Mouse (Mus musculus) spleen, adult 2 months (tissue): ENCODE measurements around the gene Pbp2. TPM values are rescaled to one million over a fixed set of nuclear protein-coding genes. Genes with fewer than 3 reads are reported as not detected.

Source experiments
- DNase-seq, 2 experiments: peaks; one replicate each; pipeline versions ENCODE4 v3.0.0 to v3.0.0-alpha.2; 2012 to 2021; ENCODE audit warnings: low spot score in 2 of 2, low read depth in 1 of 2
- H3K27ac ChIP-seq: fragments of 200-500 bp; 2 replicates; pipeline ENCODE4 v1.5.1; 2012; ENCODE audit warnings: low read length, inconsistent platforms; ENCODE audit not compliant: insufficient read depth
- H3K27me3 ChIP-seq: fragments of 200-500 bp; 2 replicates; pipeline ENCODE4 v1.6.1; 2012; ENCODE audit warnings: mild to moderate bottlenecking, moderate library complexity, low read length, inconsistent platforms; ENCODE audit not compliant: control insufficient read depth, insufficient read depth
- H3K36me3 ChIP-seq: fragments of 200-500 bp; 2 replicates; pipeline ENCODE4 v1.6.1; 2012; ENCODE audit warnings: mild to moderate bottlenecking, low read length, inconsistent platforms; ENCODE audit not compliant: control insufficient read depth, insufficient read depth
- H3K4me1 ChIP-seq: fragments of 200-500 bp; 2 replicates; pipeline ENCODE4 v1.6.1; 2011; ENCODE audit warnings: inconsistent platforms; ENCODE audit not compliant: control insufficient read depth, insufficient read depth, insufficient read length
- H3K4me3 ChIP-seq: fragments of 200-500 bp; 2 replicates; pipeline ENCODE4 v1.5.1; 2011; ENCODE audit warnings: mild to moderate bottlenecking, inconsistent platforms; ENCODE audit not compliant: insufficient read depth, insufficient read length; ENCODE audit errors: extremely low read depth
- CTCF ChIP-seq: fragments of 200-500 bp; IDR thresholded peaks from 2 replicates; pipeline ENCODE4 v1.5.1; 2011; ENCODE audit warnings: mild to moderate bottlenecking, inconsistent platforms; ENCODE audit not compliant: insufficient read depth, insufficient read length, insufficient replicate concordance; ENCODE audit errors: extremely low read depth
- POLR2A ChIP-seq: fragments of 200-500 bp; IDR thresholded peaks from 2 replicates; pipeline ENCODE4 v1.6.1; 2011; ENCODE audit warnings: low read depth, low read length, inconsistent platforms
- WGBS: fragments of 180-500 bp; shearing (Covaris S2); methylation state at CpG from one replicate; pipeline ENCODE4 v1.1.7; 2018; 5-methylcytosine and 5-hydroxymethylcytosine counted together
- polyA plus RNA-seq: library from polyadenylated mRNA; depleted of rRNA; stranded (reverse); fragments of >200 nt; gene quantifications from 2 replicates; pipeline ENCODE4 v1.2.3, GENCODE M21; 2012

Pbp2 gene
- polyA plus RNA-seq, 1 experiment = not detected

DNA sequence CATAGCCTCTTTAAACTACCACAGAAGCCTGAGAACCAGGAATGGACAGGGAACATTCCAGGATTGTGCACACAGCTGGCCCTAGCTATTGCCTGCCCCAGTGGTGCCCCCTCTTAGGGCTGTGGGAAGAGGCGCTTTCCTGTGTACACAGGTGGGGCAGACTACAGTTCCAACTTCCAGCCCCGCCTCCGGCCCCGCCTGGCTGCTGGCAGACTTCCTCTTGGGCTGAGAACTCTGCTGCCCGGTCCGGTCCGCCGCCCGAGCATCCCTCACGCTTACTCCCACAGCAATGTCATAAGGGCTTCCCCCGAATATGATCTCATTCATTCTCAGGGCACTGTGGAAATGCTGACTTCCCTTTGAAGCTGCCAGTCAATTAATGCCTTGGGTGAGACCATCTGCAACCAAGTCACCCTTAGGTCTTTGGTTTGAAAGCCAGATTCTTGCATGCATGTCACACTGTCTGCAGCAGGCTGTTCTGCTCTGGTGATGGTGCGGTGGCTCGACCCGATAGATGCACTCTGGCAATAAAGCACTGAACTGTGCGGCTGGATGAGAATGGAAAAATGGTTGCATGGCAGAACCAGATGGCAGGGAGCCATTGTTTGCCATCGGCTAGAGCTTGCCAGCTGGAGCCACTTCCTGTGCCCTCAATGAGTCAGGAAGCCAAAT lies 13.2 kb upstream of the Pbp2 start:
- Histone ChIP-seq H3K4me1 (peaks cover 19% of the 10 kb centered on the region; the same call in 1 of the 2 replicates), H3K36me3 (no peaks in the 10 kb centered on the region), H3K27me3 (no peaks in the 10 kb centered on the region), H3K27ac (no peak overlapping the region), H3K4me3 (no peak overlapping the region)
- whole genome bisulfite sequencing = under 1% methylated on average over 16 of the region's 16 CpGs
- DNase-seq = peak in 1 of 2 experiments; percentile 47
- TF ChIP-seq CTCF = no peak
- TF ChIP-seq POLR2A = no peak

GRCm38 (mm10) chr6:135322749-135323148 lies 12.5 kb upstream of the Pbp2 start:
- H3K36me3 ChIP-seq = no peaks in the 10 kb centered on the region
- TF ChIP-seq POLR2A (no peak), CTCF (no peak)
- H3K27ac ChIP-seq = no peak overlapping the region
- 47% methylated on average over 7 of the region's 7 CpGs for WGBS
- H3K4me1 ChIP-seq = peaks cover 19% of the 10 kb centered on the region; the same call in 1 of the 2 replicates
- H3K27me3 ChIP-seq = no peaks in the 10 kb centered on the region
- H3K4me3 ChIP-seq = no peak overlapping the region
- no peak for DNase-seq

GRCm38 (mm10) chr6:135319431-135319933 lies 9.3 kb upstream of the Pbp2 start:
- H3K27me3 ChIP-seq = no peaks in the 10 kb centered on the region
- H3K4me1 ChIP-seq = peaks cover 14% of the 10 kb centered on the region; the same call in 1 of the 2 replicates
- no peak overlapping the region for H3K27ac ChIP-seq
- no peak for DNase-seq
- WGBS = 92% methylated on average over 5 of the region's 5 CpGs
- H3K36me3 ChIP-seq = no peaks in the 10 kb centered on the region
- no peak overlapping the region for H3K4me3 ChIP-seq
- TF ChIP-seq POLR2A (no peak), CTCF (no peak)

- H3K27me3 ChIP-seq = no peaks in the 10 kb centered on the region
- 52% methylated on average over 2 of the region's 2 CpGs for WGBS
- no peak for DNase-seq
- H3K27ac ChIP-seq = no peak overlapping the region
- H3K36me3 ChIP-seq = no peaks in the 10 kb centered on the region
- no peak for TF ChIP-seq POLR2A
- TF ChIP-seq CTCF = no peak
- no peaks in the 10 kb centered on the region for H3K4me1 ChIP-seq
- H3K4me3 ChIP-seq = no peak overlapping the region
These were observed 5.9 kb upstream of the Pbp2 start for GRCm38 (mm10) chr6:135316141-135316540.

- WGBS = 85% methylated on average over 9 of the region's 9 CpGs
- no peaks in the 10 kb centered on the region for H3K36me3 ChIP-seq
- no peaks in the 10 kb centered on the region for H3K4me1 ChIP-seq
- H3K4me3 ChIP-seq = no peak overlapping the region
- no peak for DNase-seq
- no peak for TF ChIP-seq CTCF
- no peak for TF ChIP-seq POLR2A
- no peaks in the 10 kb centered on the region for H3K27me3 ChIP-seq
- H3K27ac ChIP-seq = no peak overlapping the region
These were observed 3.8 kb upstream of the Pbp2 start for GRCm38 (mm10) chr6:135313981-135314380.

GRCm38 (mm10) chr6:135312038-135312437 lies 1.8 kb upstream of the Pbp2 start:
- Histone ChIP-seq H3K27ac (no peak overlapping the region), H3K27me3 (no peaks in the 10 kb centered on the region), H3K4me3 (no peak overlapping the region), H3K36me3 (no peaks in the 10 kb centered on the region), H3K4me1 (no peaks in the 10 kb centered on the region)
- WGBS = 86% methylated on average over 5 of the region's 5 CpGs
- no peak for DNase-seq
- no peak for TF ChIP-seq CTCF
- TF ChIP-seq POLR2A = no peak
